Mouse (Mus musculus): ENCODE measurements around the gene Tmc1. TPM values are rescaled to one million over a fixed set of nuclear protein-coding genes. Genes with fewer than 3 reads are reported as not detected.

Gene Tmc1
- polyA plus RNA-seq, 1 experiment, result not detected

GRCm38 (mm10) chr19:20837422-20837821 is 116.6 kb downstream of the Tmc1 start:
- Histone ChIP-seq H3K4me2 (ENCODE audit: low read depth) (no peak overlapping the region), H3ac (ENCODE audit: control insufficient read depth, insufficient read length) (no peak overlapping the region), H3K4me3 (no peak overlapping the region), H3K27me3 (ENCODE audit: control insufficient read depth, insufficient read depth, insufficient read length) (no peaks in the 10 kb centered on the region), H3K79me2 (ENCODE audit: control insufficient read depth, insufficient read depth) (no peaks in the 10 kb centered on the region), H3K36me3 (ENCODE audit: control insufficient read depth, insufficient read depth) (no peaks in the 10 kb centered on the region)
- no peak for TF ChIP-seq POLR2AphosphoS2 (IDR thresholded peaks at IDR 0.05; ENCODE audit: insufficient read length, low read depth)
- TF ChIP-seq SRF (IDR thresholded peaks at IDR 0.05; ENCODE audit: control insufficient read depth, insufficient read length, low read depth), result no peak
- no peak for TF ChIP-seq TCF3 (IDR thresholded peaks at IDR 0.05; ENCODE audit: insufficient read length, low read depth)
- no peak for TF ChIP-seq TCF12 (IDR thresholded peaks at IDR 0.05; ENCODE audit: insufficient read depth, poor library complexity, severe bottlenecking)
- TF ChIP-seq CEBPB (IDR thresholded peaks at IDR 0.05; ENCODE audit: insufficient read depth, poor library complexity, severe bottlenecking), result no peak
- no peak for TF ChIP-seq REST (IDR thresholded peaks at IDR 0.05; ENCODE audit: insufficient read depth, insufficient read length)

GRCm38 (mm10) chr19:20836055-20836845 is 117.8 kb downstream of the Tmc1 start:
- TF ChIP-seq E2F4 (IDR thresholded peaks at IDR 0.05; ENCODE audit: insufficient read depth) (no peak), USF1 (IDR thresholded peaks at IDR 0.05; ENCODE audit: low read depth) (no peak), POLR2A (IDR thresholded peaks at IDR 0.05; ENCODE audit: insufficient read length, low read depth) (no peak), TCF12 (IDR thresholded peaks at IDR 0.05; ENCODE audit: insufficient read depth, poor library complexity, severe bottlenecking) (no peak), CEBPB (IDR thresholded peaks at IDR 0.05; ENCODE audit: insufficient read depth, poor library complexity, severe bottlenecking) (no peak), MYOG (IDR thresholded peaks at IDR 0.05; ENCODE audit: control insufficient read depth in 1 of 3, insufficient read depth in 1 of 3, insufficient read length in 2 of 3, low read depth in 2 of 3) (no peak), SRF (IDR thresholded peaks at IDR 0.05; ENCODE audit: control insufficient read depth, insufficient read length, low read depth) (no peak), TCF3 (IDR thresholded peaks at IDR 0.05; ENCODE audit: insufficient read length, low read depth) (no peak), MYOD1 (IDR thresholded peaks at IDR 0.05; ENCODE audit: control insufficient read depth in 1 of 3, insufficient read length in 2 of 3, low read depth in 2 of 3) (no peak), POLR2AphosphoS2 (IDR thresholded peaks at IDR 0.05; ENCODE audit: insufficient read length, low read depth) (no peak), MAX (IDR thresholded peaks at IDR 0.05; ENCODE audit: low read depth) (no peak), REST (IDR thresholded peaks at IDR 0.05; ENCODE audit: insufficient read depth, insufficient read length) (no peak)
- Histone ChIP-seq H3K36me3 (ENCODE audit: control insufficient read depth, insufficient read depth) (no peaks in the 10 kb centered on the region), H3K4me2 (ENCODE audit: low read depth) (no peak overlapping the region), H3K4me3 (no peak overlapping the region), H3K27me3 (ENCODE audit: control insufficient read depth, insufficient read depth, insufficient read length) (no peaks in the 10 kb centered on the region), H3K79me2 (ENCODE audit: control insufficient read depth, insufficient read depth) (no peaks in the 10 kb centered on the region), H3ac (ENCODE audit: control insufficient read depth, insufficient read length) (no peak overlapping the region)

GRCm38 (mm10) chr19:20834895-20835294 is 119.1 kb downstream of the Tmc1 start:
- Histone ChIP-seq H3K4me2 (ENCODE audit: low read depth) (no peak overlapping the region), H3K27me3 (ENCODE audit: control insufficient read depth, insufficient read depth, insufficient read length) (no peaks in the 10 kb centered on the region), H3ac (ENCODE audit: control insufficient read depth, insufficient read length) (no peak overlapping the region), H3K4me3 (no peak overlapping the region), H3K36me3 (ENCODE audit: control insufficient read depth, insufficient read depth) (no peaks in the 10 kb centered on the region), H3K79me2 (ENCODE audit: control insufficient read depth, insufficient read depth) (no peaks in the 10 kb centered on the region)
- TF ChIP-seq MYOD1 (IDR thresholded peaks at IDR 0.05; ENCODE audit: control insufficient read depth in 1 of 3, insufficient read length in 2 of 3, low read depth in 2 of 3), result no peak
- TF ChIP-seq MAX (IDR thresholded peaks at IDR 0.05; ENCODE audit: low read depth), result no peak
- no peak for TF ChIP-seq POLR2A (IDR thresholded peaks at IDR 0.05; ENCODE audit: insufficient read length, low read depth)
- no peak for TF ChIP-seq TCF3 (IDR thresholded peaks at IDR 0.05; ENCODE audit: insufficient read length, low read depth)
- no peak for TF ChIP-seq REST (IDR thresholded peaks at IDR 0.05; ENCODE audit: insufficient read depth, insufficient read length)
- TF ChIP-seq TCF12 (IDR thresholded peaks at IDR 0.05; ENCODE audit: insufficient read depth, poor library complexity, severe bottlenecking), result no peak
- no peak for TF ChIP-seq POLR2AphosphoS2 (IDR thresholded peaks at IDR 0.05; ENCODE audit: insufficient read length, low read depth)
- TF ChIP-seq USF1 (IDR thresholded peaks at IDR 0.05; ENCODE audit: low read depth), result no peak

- no peak overlapping the region for H3ac ChIP-seq (ENCODE audit: control insufficient read depth, insufficient read length)
- H3K27me3 ChIP-seq (ENCODE audit: control insufficient read depth, insufficient read depth, insufficient read length), result no peaks in the 10 kb centered on the region
- H3K4me2 ChIP-seq (ENCODE audit: low read depth), result no peak overlapping the region
- H3K4me3 ChIP-seq, result no peak overlapping the region
- no peak for TF ChIP-seq USF1 (IDR thresholded peaks at IDR 0.05; ENCODE audit: low read depth)
- TF ChIP-seq E2F4 (IDR thresholded peaks at IDR 0.05; ENCODE audit: insufficient read depth), result no peak
- TF ChIP-seq MYOD1 (IDR thresholded peaks at IDR 0.05; ENCODE audit: control insufficient read depth in 1 of 3, insufficient read length in 2 of 3, low read depth in 2 of 3), result no peak
- TF ChIP-seq TCF12 (IDR thresholded peaks at IDR 0.05; ENCODE audit: insufficient read depth, poor library complexity, severe bottlenecking), result no peak
- TF ChIP-seq POLR2AphosphoS2 (IDR thresholded peaks at IDR 0.05; ENCODE audit: insufficient read length, low read depth), result no peak
- no peak for TF ChIP-seq TCF3 (IDR thresholded peaks at IDR 0.05; ENCODE audit: insufficient read length, low read depth)
- TF ChIP-seq POLR2A (IDR thresholded peaks at IDR 0.05; ENCODE audit: insufficient read length, low read depth), result no peak
- no peak for TF ChIP-seq CEBPB (IDR thresholded peaks at IDR 0.05; ENCODE audit: insufficient read depth, poor library complexity, severe bottlenecking)
- TF ChIP-seq REST (IDR thresholded peaks at IDR 0.05; ENCODE audit: insufficient read depth, insufficient read length), result no peak
- no peaks in the 10 kb centered on the region for H3K79me2 ChIP-seq (ENCODE audit: control insufficient read depth, insufficient read depth)
- H3K36me3 ChIP-seq (ENCODE audit: control insufficient read depth, insufficient read depth), result no peaks in the 10 kb centered on the region
Measured at GRCm38 (mm10) chr19:20799460-20799859, 154.5 kb downstream of the Tmc1 start.

Measured in myocyte (in vitro differentiated cells).